Mouse (Mus musculus) CH12.LX (cell line): ENCODE data around the gene Sptbn4. TPM values are rescaled to one million over a fixed set of nuclear protein-coding genes. Genes with fewer than 3 reads are reported as not detected.

ENCODE experiments used
- DNase-seq: peaks from one replicate; pipeline ENCODE4 v3.0.0-alpha.2; 2013; ENCODE audit errors: extremely low read depth
- H3K27ac ChIP-seq: 2 replicates; pipeline ENCODE4 v1.5.1; 2012; ENCODE audit warnings: low read depth, mild to moderate bottlenecking, control low read depth, moderate library complexity; ENCODE audit not compliant: insufficient read depth
- H3K27me3 ChIP-seq: replicated peaks from 2 replicates; pipeline ENCODE3; 2012; ENCODE audit warnings: inconsistent platforms
- H3K36me3 ChIP-seq, 2 experiments: replicated peaks in 1 of 2; 2 replicates each; pipeline versions ENCODE3 to v1.6.1; 2012; ENCODE audit warnings: inconsistent platforms in 1 of 2, low read length in 1 of 2, mild to moderate bottlenecking in 1 of 2, mixed read lengths in 1 of 2, moderate library complexity in 1 of 2; ENCODE audit not compliant: control insufficient read depth in 1 of 2, insufficient read depth in 1 of 2
- H3K4me1 ChIP-seq, 2 experiments: 2 replicates each; pipeline ENCODE4 v1.6.1; 2012; ENCODE audit warnings: inconsistent platforms in 1 of 2, moderate library complexity in 1 of 2; ENCODE audit not compliant: insufficient read depth in 2 of 2, control insufficient read depth in 1 of 2
- H3K4me2 ChIP-seq: 2 replicates; pipeline ENCODE4 v1.6.1; 2012; ENCODE audit warnings: low read depth, mild to moderate bottlenecking, control low read depth; ENCODE audit not compliant: poor library complexity, insufficient read depth, severe bottlenecking
- H3K4me3 ChIP-seq, 3 experiments: fragments of 150-350 bp in 1 of 3; sonication (generic) in 1 of 3; replicated peaks in 1 of 3; 2 replicates each; pipeline versions ENCODE3 to v1.5.1; 2011 to 2012; ENCODE audit warnings: low read depth in 2 of 3, low read length in 2 of 3, mild to moderate bottlenecking in 2 of 3, moderate library complexity in 2 of 3, control low read depth in 1 of 3, improper control_type of control experiment in 1 of 3, inconsistent platforms in 1 of 3, mixed read lengths in 1 of 3; ENCODE audit not compliant: poor library complexity in 1 of 3
- H3K79me2 ChIP-seq: replicated peaks from 2 replicates; pipeline ENCODE4 v1.6.1; 2012; ENCODE audit warnings: mild to moderate bottlenecking, moderate library complexity; ENCODE audit not compliant: control insufficient read depth, poor library complexity, insufficient read depth, severe bottlenecking; ENCODE audit errors: extremely low read depth
- H3K9ac ChIP-seq: 2 replicates; pipeline ENCODE4 v1.6.1; 2012; ENCODE audit warnings: low read depth, mild to moderate bottlenecking, control low read depth, moderate library complexity; ENCODE audit not compliant: insufficient read depth
- H3K9me3 ChIP-seq: replicated peaks from 2 replicates; pipeline ENCODE3; 2012; ENCODE audit warnings: low read length, inconsistent platforms, mixed read lengths
- CHD1 ChIP-seq: IDR thresholded peaks from 2 replicates; pipeline ENCODE4 v1.6.1; 2012; ENCODE audit warnings: low read depth, low read length, improper control_type of control experiment, inconsistent platforms
- CTCF ChIP-seq, 2 experiments: IDR thresholded peaks in 1 of 2; conservative IDR thresholded peaks in 1 of 2; 2 replicates each; pipeline ENCODE4 v1.5.1; 2011 to 2012; ENCODE audit warnings: low read depth in 2 of 2, low read length in 2 of 2, improper control_type of control experiment in 1 of 2, inconsistent platforms in 1 of 2, mild to moderate bottlenecking in 1 of 2, moderate library complexity in 1 of 2
- E2F4 ChIP-seq: IDR thresholded peaks from 2 replicates; pipeline ENCODE4 v1.6.1; 2011; ENCODE audit warnings: low read depth, low read length, improper control_type of control experiment; ENCODE audit not compliant: insufficient replicate concordance
- GABPA ChIP-seq: IDR thresholded peaks from 2 replicates; pipeline ENCODE4 v1.6.1; 2012; ENCODE audit warnings: low read depth, low read length, improper control_type of control experiment, inconsistent platforms; ENCODE audit not compliant: insufficient replicate concordance
- KAT2A ChIP-seq: IDR thresholded peaks from 2 replicates; pipeline ENCODE4 v1.6.1; 2012; ENCODE audit warnings: low read length, improper control_type of control experiment, inconsistent platforms; ENCODE audit not compliant: insufficient replicate concordance
- MAFK ChIP-seq: IDR thresholded peaks from 2 replicates; pipeline ENCODE4 v1.6.1; 2011; ENCODE audit warnings: low read length, improper control_type of control experiment; ENCODE audit not compliant: insufficient replicate concordance
- MAX ChIP-seq: IDR thresholded peaks from 2 replicates; pipeline ENCODE4 v1.6.1; 2011; ENCODE audit warnings: low read length, improper control_type of control experiment
- MAZ ChIP-seq: IDR thresholded peaks from 2 replicates; pipeline ENCODE4 v1.6.1; 2012; ENCODE audit warnings: low read depth, mild to moderate bottlenecking, inconsistent platforms, low read length, improper control_type of control experiment, moderate library complexity
- MEF2A ChIP-seq: IDR thresholded peaks from 2 replicates; pipeline ENCODE4 v1.6.1; 2014; ENCODE audit warnings: low read depth, mild to moderate bottlenecking, inconsistent platforms, low read length, improper control_type of control experiment, borderline replicate concordance
- MXI1 ChIP-seq: IDR thresholded peaks from 2 replicates; pipeline ENCODE4 v1.6.1; 2011; ENCODE audit warnings: mild to moderate bottlenecking, low read depth, low read length, improper control_type of control experiment
- MYC ChIP-seq: IDR thresholded peaks from 2 replicates; pipeline ENCODE4 v1.6.1; 2011; ENCODE audit warnings: low read depth, mild to moderate bottlenecking, improper control_type of control experiment, low read length
- NRF1 ChIP-seq: IDR thresholded peaks from 2 replicates; pipeline ENCODE4 v1.6.1; 2014; ENCODE audit warnings: low read depth, mild to moderate bottlenecking, inconsistent platforms, low read length, improper control_type of control experiment, moderate library complexity
- PAX5 ChIP-seq: IDR thresholded peaks from 2 replicates; pipeline ENCODE4 v1.6.1; 2012; ENCODE audit warnings: low read length, inconsistent platforms, mixed read lengths
- POLR2AphosphoS2 ChIP-seq: IDR thresholded peaks from 2 replicates; pipeline ENCODE4 v1.6.1; 2011; ENCODE audit warnings: low read depth, low read length, improper control_type of control experiment
- RAD21 ChIP-seq: IDR thresholded peaks from 2 replicates; pipeline ENCODE4 v1.6.1; 2011; ENCODE audit warnings: low read depth, mild to moderate bottlenecking, low read length, improper control_type of control experiment, moderate library complexity
- RCOR1 ChIP-seq: conservative IDR thresholded peaks from 2 replicates; pipeline ENCODE4 v1.6.1; 2012; ENCODE audit warnings: low read depth, mild to moderate bottlenecking, inconsistent platforms, low read length, improper control_type of control experiment
- SIN3A ChIP-seq: IDR thresholded peaks from 2 replicates; pipeline ENCODE4 v1.6.1; 2012; ENCODE audit warnings: low read length, improper control_type of control experiment, inconsistent platforms
- SMC3 ChIP-seq: IDR thresholded peaks from 2 replicates; pipeline ENCODE4 v1.6.1; 2011; ENCODE audit warnings: low read depth, low read length, improper control_type of control experiment
- USF1 ChIP-seq: IDR thresholded peaks from 2 replicates; pipeline ENCODE4 v1.6.1; 2014; ENCODE audit warnings: low read depth, mild to moderate bottlenecking, inconsistent platforms, low read length, improper control_type of control experiment
- ZC3H11A ChIP-seq: IDR thresholded peaks from 2 replicates; pipeline ENCODE4 v1.6.1; 2012; ENCODE audit warnings: low read depth, mild to moderate bottlenecking, inconsistent platforms, low read length, improper control_type of control experiment
- ZKSCAN1 ChIP-seq: IDR thresholded peaks from 2 replicates; pipeline ENCODE4 v1.6.1; 2012; ENCODE audit warnings: low read depth, inconsistent platforms, low read length, improper control_type of control experiment, borderline replicate concordance
- ZMIZ1 ChIP-seq: IDR thresholded peaks from 2 replicates; pipeline ENCODE4 v1.6.1; 2012; ENCODE audit warnings: low read depth, mild to moderate bottlenecking, inconsistent platforms, low read length, improper control_type of control experiment
- dilution Hi-C: fragments of 300-500 bp; cut with MboI; formaldehyde crosslinking; loops from 2 replicates; pipeline ENCODE4 v1.14.3; 2020; ENCODE audit warnings: low sequenced_read_pairs; ENCODE audit not compliant: extremely low pct_unique_long_range_greater_than_20kb, extremely low pct_ligation_motif_present
- in situ Hi-C: fragments of 300-500 bp; cut with MboI; formaldehyde crosslinking; loops from 3 replicates; pipeline ENCODE4 v1.14.3; 2019; ENCODE audit warnings: low sequenced_read_pairs, low pct_ligation_motif_present, low pct_unique_long_range_greater_than_20kb, mixed read lengths
- polyA plus RNA-seq: library from polyadenylated mRNA; unstranded; fragments of >175 nt; gene quantifications from 2 replicates; pipeline ENCODE4 v1.2.1, GENCODE M21; 2012; ENCODE audit warnings: low read depth; ENCODE audit not compliant: insufficient read length
- total RNA-seq, 2 experiments: library from RNA; depleted of rRNA; stranded (reverse); fragments of 300-350 nt in 1 of 2; fragments of >200 nt in 1 of 2; gene quantifications; 2 replicates each; pipeline ENCODE4 v1.2.3; 2012 to 2014

Sptbn4 gene
- total and polyA plus RNA-seq, 3 experiments: 0.21 to 0.38 (median 0.24) TPM

- no peak overlapping the region for H3K9ac ChIP-seq
- TF ChIP-seq CHD1: no peak
- no peak for TF ChIP-seq E2F4
- no peaks in the 10 kb centered on the region for H3K79me2 ChIP-seq
- no peaks in the 10 kb centered on the region for H3K36me3 ChIP-seq
- H3K4me3 ChIP-seq: no peak overlapping the region
- in situ Hi-C loops (no loop called here), dilution Hi-C loops (no loop called here)
- peaks cover 2 to 9% of the 10 kb centered on the region in 2 experiments; a peak in 3 of 4 replicates for H3K4me1 ChIP-seq
- peaks cover 51% of the 10 kb centered on the region for H3K27me3 ChIP-seq
- H3K4me2 ChIP-seq: no peak overlapping the region
- H3K27ac ChIP-seq: no peak overlapping the region
- H3K9me3 ChIP-seq: peaks cover 7% of the 10 kb centered on the region
- DNase-seq: no peak
These were observed 56.1 kb downstream of the Sptbn4 start for GRCm38 (mm10) chr7:27391416-27391815.

DNA sequence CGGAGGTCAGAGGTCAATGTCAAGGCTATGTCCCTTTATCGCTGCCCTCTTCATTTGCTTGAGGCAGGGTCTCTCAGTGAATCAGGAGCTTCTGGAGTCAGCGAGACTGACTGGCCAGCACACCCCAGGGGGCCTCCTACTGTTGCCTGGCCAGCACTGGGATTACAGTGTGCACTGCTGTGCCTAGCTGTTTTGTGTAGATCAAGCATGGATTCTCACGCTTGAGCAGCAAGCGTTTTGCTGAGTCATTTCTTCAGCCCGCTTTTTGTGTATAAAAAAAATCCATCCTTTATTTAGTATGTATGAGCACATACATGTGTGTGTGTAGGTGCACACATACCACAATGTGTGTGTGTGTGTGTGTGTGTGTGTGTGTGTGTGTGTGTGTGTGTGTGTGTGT is 58.3 kb downstream of the Sptbn4 start:
- in situ Hi-C loops (loop anchor here (5.0 kb wide), 1 partner anchor 52 kb away; the partner anchor contains the start of gene Ltbp4), dilution Hi-C loops (no loop called here)
- Histone ChIP-seq H3K27ac (no peak overlapping the region), H3K36me3 (no peaks in the 10 kb centered on the region), H3K4me2 (no peak overlapping the region), H3K4me1 (peaks cover 2 to 22% of the 10 kb centered on the region in 2 experiments; a peak in 3 of 4 replicates), H3K9me3 (peaks cover 6% of the 10 kb centered on the region), H3K79me2 (no peaks in the 10 kb centered on the region), H3K9ac (no peak overlapping the region), H3K27me3 (peaks cover 32% of the 10 kb centered on the region), H3K4me3 (no peak overlapping the region)
- TF ChIP-seq PAX5 (no peak), ZMIZ1 (no peak), ZKSCAN1 (no peak), MAX (no peak), MAFK (peak; percentile 28; the same call in 1 of the 2 replicates), RAD21 (no peak), RCOR1 (no peak)
- DNase-seq: no peak

GRCm38 (mm10) chr7:27384731-27385130 is 62.8 kb downstream of the Sptbn4 start:
- no peak overlapping the region for H3K4me2 ChIP-seq
- dilution Hi-C loops: no loop called here
- TF ChIP-seq ZKSCAN1: no peak
- TF ChIP-seq SIN3A: no peak
- TF ChIP-seq MAFK: no peak
- TF ChIP-seq POLR2AphosphoS2: no peak
- peak; percentile 71 for TF ChIP-seq RAD21
- TF ChIP-seq MYC: no peak
- TF ChIP-seq GABPA: no peak
- no peak for TF ChIP-seq RCOR1
- TF ChIP-seq ZC3H11A: peak; percentile 18; the same call in 1 of the 2 replicates
- no peak for TF ChIP-seq ZMIZ1
- no peak for TF ChIP-seq E2F4
- no peak for TF ChIP-seq KAT2A
- TF ChIP-seq CTCF (conservative IDR thresholded peaks at IDR 0.05 in 1 of 2, IDR thresholded peaks at IDR 0.05 in 1 of 2; ENCODE audit: low read depth in 2 of 2, low read length in 2 of 2): peak; percentile 66 to 87
- TF ChIP-seq MXI1: no peak
- TF ChIP-seq MAZ: no peak
- no peak for TF ChIP-seq NRF1
- TF ChIP-seq MEF2A: no peak
- no peak for TF ChIP-seq USF1
- peak; percentile 88 for TF ChIP-seq SMC3
- H3K9me3 ChIP-seq: no peaks in the 10 kb centered on the region
- no peaks in the 10 kb centered on the region for H3K36me3 ChIP-seq
- no peaks in the 10 kb centered on the region for H3K27me3 ChIP-seq
- in situ Hi-C loops: loop anchor here (5.0 kb wide), 1 partner anchor 47 kb away; the partner anchor contains the start of gene Ltbp4
- no peak overlapping the region for H3K4me3 ChIP-seq
- H3K9ac ChIP-seq: no peak overlapping the region
- H3K4me1 ChIP-seq: peaks cover 2 to 32% of the 10 kb centered on the region in 2 experiments; a peak in 3 of 4 replicates
- no peaks in the 10 kb centered on the region for H3K79me2 ChIP-seq
- no peak overlapping the region for H3K27ac ChIP-seq
- peak; percentile 64 for DNase-seq
